Comparison of ENCODE assay signal across 9 mouse cellular contexts in the genomic region with DNA sequence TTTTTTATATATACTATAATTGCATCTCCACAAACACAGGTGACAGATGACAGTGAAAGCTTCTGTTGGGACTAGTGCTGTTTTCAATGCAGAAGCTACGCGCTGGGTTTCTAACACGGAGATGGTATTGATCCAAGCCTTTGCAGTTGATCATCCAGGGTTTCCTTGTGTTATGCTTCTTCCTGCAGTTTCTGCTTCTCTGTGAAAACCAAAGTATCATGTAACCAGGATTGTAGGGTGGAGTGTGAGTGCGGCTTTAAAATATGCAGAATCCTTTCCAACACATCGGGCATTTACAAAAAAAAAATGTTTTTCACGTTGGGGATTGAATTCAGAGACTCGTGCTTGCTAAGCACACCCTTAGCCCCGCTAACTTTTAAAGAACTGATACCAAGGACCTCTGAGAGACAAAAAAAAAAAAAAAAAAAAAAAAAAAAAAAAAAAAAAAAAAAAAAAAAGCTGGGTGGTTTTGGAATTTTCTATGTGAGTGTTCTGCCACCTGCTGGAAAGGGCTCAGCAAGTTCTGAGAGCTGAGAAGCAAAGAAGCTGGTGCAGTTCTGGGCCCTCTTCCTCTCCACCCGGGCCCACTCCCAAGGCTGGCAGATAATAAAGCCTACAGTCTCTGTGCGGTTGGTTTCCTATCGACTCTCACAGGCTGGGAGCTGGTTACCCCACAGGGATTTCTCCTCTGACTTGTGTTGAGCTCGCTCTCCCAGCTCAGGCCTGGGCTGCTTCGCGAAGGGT.
DNase-seq lines count a peak whose midpoint lies in the region; ATAC-seq and TF ChIP-seq lines count a peak whose summit lies in the region.
"Had no signal": no experiment of that assay in that cellular context is flagged by ENCODE, and none has a peak within 500 bp of the region (broad histone marks: within the 10 kb centered on the region; RNA-seq: fewer than 3 reads in every experiment).

No protein-coding gene starts in this region.

- TF ChIP-seq CTCF in cerebellum, adult 2 months (IDR thresholded peaks at IDR 0.05; ENCODE audit: borderline replicate concordance, insufficient read depth, low read depth, low read length), result peak; percentile 47; the same call in 1 of the 2 replicates
- peak; percentile 63 for TF ChIP-seq CTCF in forebrain, postnatal 0 days (IDR thresholded peaks at IDR 0.05; ENCODE audit: low read depth)

- no peak overlapping the region; the same call in 1 of the 2 replicates for H3K4me2 ChIP-seq in midbrain, embryonic 14.5 days (ENCODE audit: low read length)
- no peak overlapping the region for H3K4me2 ChIP-seq in midbrain, embryonic 13.5 days (replicated peaks)
- peak overlapping the region; percentile 21 for H3K4me2 ChIP-seq in forebrain, postnatal 0 days (ENCODE audit: low read depth)

- H3K9me3 ChIP-seq in midbrain, embryonic 14.5 days (ENCODE audit: control insufficient read depth, low read length), result no peaks in the 10 kb centered on the region
- no peaks in the 10 kb centered on the region for H3K9me3 ChIP-seq in midbrain, embryonic 13.5 days
- H3K9me3 ChIP-seq in forebrain, postnatal 0 days (ENCODE audit: low read length), result no peaks in the 10 kb centered on the region

- no peaks in the 10 kb centered on the region for H3K36me3 ChIP-seq in midbrain, embryonic 14.5 days (ENCODE audit: control insufficient read depth, insufficient read depth, low read length)
- no peaks in the 10 kb centered on the region for H3K36me3 ChIP-seq in midbrain, embryonic 13.5 days
- no peaks in the 10 kb centered on the region for H3K36me3 ChIP-seq in forebrain, postnatal 0 days (ENCODE audit: insufficient read depth)

- ATAC-seq in midbrain, embryonic 14.5 days (ENCODE audit: low FRiP score, low TSS enrichment), result no peak
- ATAC-seq in midbrain, embryonic 13.5 days, result no peak
- peak; percentile 85 for ATAC-seq in forebrain, postnatal 0 days
- peak; percentile 27 to 70; a peak in 2 of 4 replicates for ATAC-seq in hematopoietic stem cell, adult 5-6 weeks (replicated peaks in 1 of 2; ENCODE audit: insufficient read depth in 1 of 2, low FRiP score in 2 of 2, low TSS enrichment in 1 of 2, low read depth in 1 of 2, poor library complexity in 2 of 2, severe bottlenecking in 2 of 2)

- no peak overlapping the region for H3K4me3 ChIP-seq in midbrain, embryonic 14.5 days (replicated peaks; ENCODE audit: low read depth, low read length)
- no peak overlapping the region for H3K4me3 ChIP-seq in midbrain, embryonic 13.5 days (replicated peaks)
- H3K4me3 ChIP-seq in cerebellum, adult 2 months (replicated peaks; ENCODE audit: insufficient read depth, low read depth, low read length), result peak overlapping the region; percentile 19
- H3K4me3 ChIP-seq in forebrain, postnatal 0 days (ENCODE audit: low read depth, low read length), result peak overlapping the region; percentile 11; the same call in 1 of the 2 replicates

- H3K9ac ChIP-seq in midbrain, embryonic 14.5 days (replicated peaks; ENCODE audit: low read length), result no peak overlapping the region
- H3K9ac ChIP-seq in midbrain, embryonic 13.5 days (replicated peaks), result no peak overlapping the region
- H3K9ac ChIP-seq in forebrain, postnatal 0 days, result no peak overlapping the region

- no peaks in the 10 kb centered on the region for H3K27me3 ChIP-seq in midbrain, embryonic 14.5 days (ENCODE audit: control insufficient read depth, insufficient read depth, low read length)
- H3K27me3 ChIP-seq in midbrain, embryonic 13.5 days, result no peaks in the 10 kb centered on the region
- H3K27me3 ChIP-seq in cerebellum, adult 2 months (ENCODE audit: control insufficient read depth, insufficient read depth, low read length), result no peaks in the 10 kb centered on the region
- no peaks in the 10 kb centered on the region for H3K27me3 ChIP-seq in forebrain, postnatal 0 days (ENCODE audit: insufficient read depth, low read length)

- 60% methylated on average over 14 of the region's 14 CpGs for WGBS in midbrain, embryonic 14.5 days
- 55% methylated on average over 14 of the region's 14 CpGs for WGBS in midbrain, embryonic 13.5 days
- 46% methylated on average over 14 of the region's 14 CpGs for WGBS in cerebellum, adult 2 months
- 45% methylated on average over 14 of the region's 14 CpGs for WGBS in forebrain, postnatal 0 days

- H3K4me1 ChIP-seq in midbrain, embryonic 14.5 days (ENCODE audit: control insufficient read depth, insufficient read depth, low read length), result no peaks in the 10 kb centered on the region
- H3K4me1 ChIP-seq in midbrain, embryonic 13.5 days (replicated peaks), result no peaks in the 10 kb centered on the region
- no peaks in the 10 kb centered on the region for H3K4me1 ChIP-seq in cerebellum, adult 2 months (ENCODE audit: control insufficient read depth, insufficient read depth, low read length)
- H3K4me1 ChIP-seq in forebrain, postnatal 0 days (ENCODE audit: insufficient read depth), result no peaks in the 10 kb centered on the region

- no peak for TF ChIP-seq POLR2A in cerebellum, adult 2 months (IDR thresholded peaks at IDR 0.05; ENCODE audit: borderline replicate concordance, insufficient read depth, low read length)

- H3K27ac ChIP-seq in midbrain, embryonic 14.5 days (replicated peaks; ENCODE audit: low read depth, low read length), result no peak overlapping the region
- H3K27ac ChIP-seq in midbrain, embryonic 13.5 days, result no peak overlapping the region
- H3K27ac ChIP-seq in cerebellum, adult 2 months (ENCODE audit: insufficient read depth, low read length), result no peak overlapping the region
- no peak overlapping the region for H3K27ac ChIP-seq in forebrain, postnatal 0 days (ENCODE audit: low read depth, low read length)
- H3K27ac ChIP-seq: macrophage had no signal

- peak; percentile 76 for DNase-seq in midbrain, embryonic 14.5 days
- DNase-seq in cerebellum, adult 2 months, result peak; percentile 38
- peak; percentile 80 for DNase-seq in forebrain, postnatal 0 days
- DNase-seq in layer of hippocampus, adult 8-10 months (ENCODE audit: low spot score in 2 of 2), result peak; percentile 26 to 56
- DNase-seq in lung, postnatal 10 days, result peak; percentile 71
- DNase-seq in right cerebral cortex, postnatal 4 days, result peak; percentile 61

Comparison
In these comparisons a context has a peak if more than half of its experiments do, and no peak if none do; other contexts are left out.
1. ATAC-seq: peak in forebrain, postnatal 0 days (single experiment) and hematopoietic stem cell, adult 5-6 weeks (2 of 2); none in midbrain, embryonic 14.5 days (single experiment) and midbrain, embryonic 13.5 days (single experiment).
2. H3K4me3 ChIP-seq: peak in cerebellum, adult 2 months (single experiment) and forebrain, postnatal 0 days (single experiment); none in midbrain, embryonic 14.5 days (single experiment) and midbrain, embryonic 13.5 days (single experiment).
3. Peak in every context shown above with its lines, with median percentiles within 50 percentile points of each other: DNase-seq.